Mouse (Mus musculus) adipose tissue, adult 10 weeks (tissue): ENCODE data around the gene Socs5. TPM values are rescaled to one million over a fixed set of nuclear protein-coding genes. Genes with fewer than 3 reads are reported as not detected.

Source experiments
- polyA plus RNA-seq: library from polyadenylated mRNA; stranded (reverse); fragments of 350-450 nt; fragmentation: Illumina TruSeq; extraction: RNeasy Lipid Tissue Mini Kit (QIAGEN cat#74804); gene quantifications from one replicate; pipeline ENCODE4 v1.2.3, GENCODE M21; 2014; ENCODE audit warnings: low read depth, low replicate concordance

Socs5 gene
- 10.2 TPM for polyA plus RNA-seq

GRCm38 (mm10) chr17:87107623-87108221, at the start of gene Socs5:
TSS of gene Socs5 (plus strand) at chr17:87107679.

Other genes with a start within 250 kb of the Socs5 start
- gene Tmem247, start 190.3 kb upstream of the Socs5 start, polyA plus RNA-seq: 8.9 TPM
- 2.9 TPM for gene Atp6v1e2, start 159.8 kb upstream of the Socs5 start, polyA plus RNA-seq
- 55.5 TPM for gene Rhoq, start 144.6 kb upstream of the Socs5 start, polyA plus RNA-seq
- 17.3 TPM for gene Pigf, start 82.3 kb upstream of the Socs5 start, polyA plus RNA-seq
- gene Cript, start 82.1 kb upstream of the Socs5 start, polyA plus RNA-seq: 61.5 TPM
- gene Mcfd2, start 158.3 kb downstream of the Socs5 start, polyA plus RNA-seq: 126 TPM
- gene Ttc7, start 175.2 kb downstream of the Socs5 start, polyA plus RNA-seq: 22.9 TPM